Comparison of ENCODE assay signal across 8 mouse cellular contexts in the genomic region with DNA sequence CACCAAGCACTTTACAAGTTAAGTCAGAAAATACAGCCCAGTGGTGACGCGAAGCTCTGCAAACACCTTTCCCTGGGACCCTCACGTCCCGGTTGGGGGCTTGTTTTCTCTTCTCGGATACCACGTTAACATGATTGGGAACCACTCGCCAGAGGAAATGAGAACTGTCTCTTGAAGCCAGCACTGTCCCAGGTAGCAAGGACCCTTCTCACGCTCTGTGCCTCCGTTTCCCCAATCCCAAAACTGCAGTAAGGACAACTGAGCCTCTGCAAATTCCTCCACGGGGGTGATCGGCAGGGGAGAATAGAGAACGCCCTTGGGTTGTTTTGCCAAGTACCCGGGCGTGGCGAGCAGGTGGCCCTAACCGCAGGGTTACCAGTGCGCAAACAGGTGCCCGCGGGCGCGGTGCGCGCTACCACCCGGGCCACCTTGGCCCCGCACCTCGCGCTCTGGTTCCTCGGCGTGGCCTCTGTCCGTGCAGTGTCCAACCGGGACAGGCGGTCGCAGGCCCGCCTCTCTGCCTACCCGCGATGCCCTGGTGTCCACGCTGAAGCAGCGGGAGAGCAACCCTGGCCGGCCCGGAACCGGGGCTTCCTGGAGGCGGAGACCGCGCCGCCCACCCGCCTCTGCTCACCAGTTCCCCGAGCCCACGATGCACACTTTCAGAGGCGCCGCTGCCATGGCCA. TPM values are rescaled to one million over a fixed set of nuclear protein-coding genes. Genes with fewer than 3 reads are reported as not detected.
DNase-seq lines count a peak whose midpoint lies in the region; ATAC-seq and TF ChIP-seq lines count a peak whose summit lies in the region.

No protein-coding gene starts in this region.

- peak overlapping the region; percentile 69 to 76 for H3K4me3 ChIP-seq in heart, embryonic 14.5 days (ENCODE audit: control insufficient read depth in 1 of 2, insufficient read depth in 1 of 2, low read depth in 1 of 2, low read length in 2 of 2)
- peak overlapping the region; percentile 87 for H3K4me3 ChIP-seq in E14TG2a.4 (replicated peaks; ENCODE audit: low read length)
- H3K4me3 ChIP-seq in embryonic facial prominence, embryonic 12.5 days: peak overlapping the region; percentile 74
- H3K4me3 ChIP-seq in limb, embryonic 11.5 days (ENCODE audit: low read depth, low read length): peak overlapping the region; percentile 75
- H3K4me3 ChIP-seq in neural tube, embryonic 13.5 days: peak overlapping the region; percentile 57

- no peaks in the 10 kb centered on the region for H3K27me3 ChIP-seq in heart, embryonic 14.5 days (ENCODE audit: control insufficient read depth, insufficient read depth, low read length)
- H3K27me3 ChIP-seq in E14TG2a.4 (ENCODE audit: insufficient read depth, low read length): peaks cover 14% of the 10 kb centered on the region
- H3K27me3 ChIP-seq in embryonic facial prominence, embryonic 12.5 days: no peaks in the 10 kb centered on the region
- H3K27me3 ChIP-seq in limb, embryonic 11.5 days (ENCODE audit: control insufficient read depth, insufficient read depth, low read length): no peaks in the 10 kb centered on the region
- H3K27me3 ChIP-seq in neural tube, embryonic 13.5 days: no peaks in the 10 kb centered on the region

- ATAC-seq in heart, embryonic 14.5 days (ENCODE audit: insufficient number of reproducible peaks, insufficient read depth, low FRiP score, low read depth): peak; percentile 24
- peak; percentile 39; the same call in 1 of the 2 replicates for ATAC-seq in embryonic facial prominence, embryonic 12.5 days (ENCODE audit: insufficient number of reproducible peaks, insufficient read depth, low FRiP score, low TSS enrichment)
- ATAC-seq in limb, embryonic 11.5 days (ENCODE audit: insufficient number of reproducible peaks, low FRiP score, low TSS enrichment, low read depth): no peak; the same call in 1 of the 2 replicates
- ATAC-seq in neural tube, embryonic 13.5 days (ENCODE audit: low read depth): peak; percentile 68

- H3K4me1 ChIP-seq in heart, embryonic 14.5 days (ENCODE audit: control insufficient read depth in 2 of 2, insufficient read depth in 2 of 2, low read length in 2 of 2): peaks cover 7 to 13% of the 10 kb centered on the region in 2 experiments; a peak in 3 of 4 replicates
- peaks cover 53% of the 10 kb centered on the region for H3K4me1 ChIP-seq in E14TG2a.4 (replicated peaks; ENCODE audit: low read depth, low read length)
- peaks cover 13% of the 10 kb centered on the region; the same call in 1 of the 2 replicates for H3K4me1 ChIP-seq in embryonic facial prominence, embryonic 12.5 days
- H3K4me1 ChIP-seq in limb, embryonic 11.5 days (ENCODE audit: control insufficient read depth, insufficient read depth, low read length): peaks cover 7% of the 10 kb centered on the region; the same call in 1 of the 2 replicates
- peaks cover 17% of the 10 kb centered on the region for H3K4me1 ChIP-seq in neural tube, embryonic 13.5 days (replicated peaks)

- H3K27ac ChIP-seq in heart, embryonic 14.5 days (replicated peaks in 1 of 2; ENCODE audit: control insufficient read depth in 1 of 2, insufficient read depth in 1 of 2, low read depth in 2 of 2, low read length in 2 of 2): peak overlapping the region; percentile 64 to 76
- peak overlapping the region; percentile 67 for H3K27ac ChIP-seq in embryonic facial prominence, embryonic 12.5 days
- no peak overlapping the region for H3K27ac ChIP-seq in limb, embryonic 11.5 days (replicated peaks; ENCODE audit: low read depth, low read length)
- peak overlapping the region; percentile 73 for H3K27ac ChIP-seq in neural tube, embryonic 13.5 days (replicated peaks)

- H3K36me3 ChIP-seq in heart, embryonic 14.5 days (ENCODE audit: control insufficient read depth, insufficient read depth, low read length): no peaks in the 10 kb centered on the region
- H3K36me3 ChIP-seq in E14TG2a.4 (ENCODE audit: insufficient read depth, low read length): no peaks in the 10 kb centered on the region
- no peaks in the 10 kb centered on the region for H3K36me3 ChIP-seq in embryonic facial prominence, embryonic 12.5 days
- no peaks in the 10 kb centered on the region for H3K36me3 ChIP-seq in limb, embryonic 11.5 days (ENCODE audit: control insufficient read depth, insufficient read depth, low read length)
- H3K36me3 ChIP-seq in neural tube, embryonic 13.5 days: no peaks in the 10 kb centered on the region

- no peak for TF ChIP-seq CTCF in E14TG2a.4 (conservative IDR thresholded peaks at IDR 0.05; ENCODE audit: low read length)

- intact Hi-C loops in heart, postnatal 14 days (cut with DNase I): no loop called here

- DNase-seq in heart, postnatal 14 days: no peak
- peak; percentile 41 for DNase-seq in limb, embryonic 11.5 days (ENCODE audit: low spot score)
- DNase-seq in left cerebral cortex, adult 11 months (ENCODE audit: low spot score): no peak
- no peak for DNase-seq in right cerebral cortex, postnatal 25 days

- H3K9ac ChIP-seq in heart, embryonic 14.5 days (ENCODE audit: low read length): peak overlapping the region; percentile 83
- H3K9ac ChIP-seq in embryonic facial prominence, embryonic 12.5 days: peak overlapping the region; percentile 77
- H3K9ac ChIP-seq in limb, embryonic 11.5 days (ENCODE audit: low read length): peak overlapping the region; percentile 74
- peak overlapping the region; percentile 75 for H3K9ac ChIP-seq in neural tube, embryonic 13.5 days

- WGBS in heart, embryonic 14.5 days: under 1% methylated on average over 46 of the region's 50 CpGs
- under 1% methylated on average over 50 of the region's 50 CpGs for WGBS in embryonic facial prominence, embryonic 12.5 days
- under 1% methylated on average over 50 of the region's 50 CpGs for WGBS in limb, embryonic 11.5 days
- under 1% methylated on average over 49 of the region's 50 CpGs for WGBS in neural tube, embryonic 13.5 days

- no peaks in the 10 kb centered on the region for H3K9me3 ChIP-seq in heart, embryonic 14.5 days (ENCODE audit: control insufficient read depth, low read length)
- H3K9me3 ChIP-seq in E14TG2a.4 (ENCODE audit: low read length): no peaks in the 10 kb centered on the region
- H3K9me3 ChIP-seq in embryonic facial prominence, embryonic 12.5 days: no peaks in the 10 kb centered on the region
- no peaks in the 10 kb centered on the region for H3K9me3 ChIP-seq in limb, embryonic 11.5 days (ENCODE audit: control insufficient read depth, low read length)
- no peaks in the 10 kb centered on the region for H3K9me3 ChIP-seq in neural tube, embryonic 13.5 days

- H3K4me2 ChIP-seq in heart, embryonic 14.5 days (ENCODE audit: low read length): peak overlapping the region; percentile 98
- peak overlapping the region; percentile 98 for H3K4me2 ChIP-seq in embryonic facial prominence, embryonic 12.5 days (replicated peaks)
- peak overlapping the region; percentile 92 for H3K4me2 ChIP-seq in limb, embryonic 11.5 days (ENCODE audit: low read depth, severe bottlenecking)
- peak overlapping the region; percentile 78 for H3K4me2 ChIP-seq in neural tube, embryonic 13.5 days

RNA-seq across cellular contexts. Expression of gene Gpd1l, which starts 0.6 kb away (rescaled TPM):
- polyA plus RNA-seq in heart, embryonic 14.5 days (2014; fragmentation: Nextera tagmentation; extraction: Ambion mirVana): 13.9 and 14.6 TPM in 2 replicates
- total RNA-seq in heart, postnatal 14 days (2021): 10 to 100 TPM; 38.0 to 38.9 TPM
- polyA plus RNA-seq in embryonic facial prominence, embryonic 12.5 days (2016; fragmentation: Nextera tagmentation; extraction: Ambion mirVana): 9.5 TPM in 2 replicates
- polyA plus RNA-seq in limb, embryonic 11.5 days (2014; fragmentation: Nextera tagmentation; extraction: Ambion mirVana): 6.7 and 7.8 TPM in 2 replicates
- 28.5 and 30.7 TPM in 2 replicates for polyA plus RNA-seq in neural tube, embryonic 13.5 days (2015; fragmentation: Nextera tagmentation; extraction: Ambion mirVana)

RNA-seq across cellular contexts. Expression of gene Osbpl10, which starts 45.2 kb away (rescaled TPM):
- 0.96 and 2.2 TPM in 2 replicates for polyA plus RNA-seq in heart, embryonic 14.5 days (2014; fragmentation: Nextera tagmentation; extraction: Ambion mirVana)
- total RNA-seq in heart, postnatal 14 days (2021): 1 to 10 TPM; 2.9 to 3.2 TPM
- polyA plus RNA-seq in embryonic facial prominence, embryonic 12.5 days (2016; fragmentation: Nextera tagmentation; extraction: Ambion mirVana): 2.9 TPM in 2 replicates
- 1.3 and 1.4 TPM in 2 replicates for polyA plus RNA-seq in limb, embryonic 11.5 days (2014; fragmentation: Nextera tagmentation; extraction: Ambion mirVana)
- polyA plus RNA-seq in neural tube, embryonic 13.5 days (2015; fragmentation: Nextera tagmentation; extraction: Ambion mirVana): 3.2 and 3.5 TPM in 2 replicates

RNA-seq across cellular contexts. Expression of gene Rps27rt, which starts 49.4 kb away (rescaled TPM):
- polyA plus RNA-seq in heart, embryonic 14.5 days (2014; fragmentation: Nextera tagmentation; extraction: Ambion mirVana): 308 and 312 TPM in 2 replicates
- total RNA-seq in heart, postnatal 14 days (2021): 10 to 100 TPM; 13.5 to 32.5 TPM
- 394 and 429 TPM in 2 replicates for polyA plus RNA-seq in embryonic facial prominence, embryonic 12.5 days (2016; fragmentation: Nextera tagmentation; extraction: Ambion mirVana)
- 365 and 432 TPM in 2 replicates for polyA plus RNA-seq in limb, embryonic 11.5 days (2014; fragmentation: Nextera tagmentation; extraction: Ambion mirVana)
- 299 and 320 TPM in 2 replicates for polyA plus RNA-seq in neural tube, embryonic 13.5 days (2015; fragmentation: Nextera tagmentation; extraction: Ambion mirVana)
